Mouse (Mus musculus) kidney, embryonic 14.5 days (tissue): ENCODE results near the gene Thap3. TPM values are rescaled to one million over a fixed set of nuclear protein-coding genes. Genes with fewer than 3 reads are reported as not detected.

Experiments used
- ATAC-seq: fragments of 200-750 bp; cut with Nextera tagmentation; 2 replicates; pipeline ENCODE4 v1.8.0; 2017; ENCODE audit warnings: moderate number of reproducible peaks, mild to moderate bottlenecking, moderate TSS enrichment, moderate library complexity; ENCODE audit not compliant: low FRiP score, low TSS enrichment
- H3K27ac ChIP-seq: fragments of 300-500 bp; sonication (generic); 2 replicates; pipeline ENCODE4 v1.5.1; 2014; ENCODE audit warnings: low read depth, mild to moderate bottlenecking, low read length, moderate library complexity, mixed read lengths
- H3K27me3 ChIP-seq: fragments of 300-500 bp; sonication (generic); 2 replicates; pipeline ENCODE4 v1.6.1; 2014; ENCODE audit warnings: mild to moderate bottlenecking, low read length; ENCODE audit not compliant: control insufficient read depth, insufficient read depth
- H3K36me3 ChIP-seq: fragments of 300-500 bp; sonication (generic); 2 replicates; pipeline ENCODE4 v1.6.1; 2014; ENCODE audit warnings: low read length, mixed read lengths; ENCODE audit not compliant: control insufficient read depth, insufficient read depth
- H3K4me1 ChIP-seq: fragments of 300-500 bp; sonication (generic); 2 replicates; pipeline ENCODE4 v1.6.1; 2014; ENCODE audit warnings: low read length, mixed read lengths; ENCODE audit not compliant: control insufficient read depth, insufficient read depth
- H3K4me2 ChIP-seq: fragments of 300-500 bp; sonication (generic); replicated peaks from 2 replicates; pipeline ENCODE4 v1.6.1; 2014; ENCODE audit warnings: low read depth, mild to moderate bottlenecking, low read length
- H3K4me3 ChIP-seq: fragments of 300-500 bp; sonication (generic); 2 replicates; pipeline ENCODE4 v1.5.1; 2014; ENCODE audit warnings: mild to moderate bottlenecking, low read length
- H3K9ac ChIP-seq: fragments of 300-500 bp; sonication (generic); 2 replicates; pipeline ENCODE4 v1.6.1; 2014; ENCODE audit warnings: low read depth, mild to moderate bottlenecking, low read length, moderate library complexity
- H3K9me3 ChIP-seq: fragments of 300-500 bp; sonication (generic); 2 replicates; pipeline ENCODE4 v1.6.1; 2016; ENCODE audit warnings: low read length; ENCODE audit not compliant: control insufficient read depth
- WGBS: fragments of 180-500 bp; shearing (Covaris S2); extraction: QIAGEN DNeasy Blood & Tissue Kit; methylation state at CpG from one replicate; pipeline ENCODE4 v1.1.7; 2014; 5-methylcytosine and 5-hydroxymethylcytosine counted together
- polyA plus RNA-seq: library from polyadenylated mRNA; unstranded; fragments of >200 nt; fragmentation: Nextera tagmentation; extraction: Ambion mirVana; gene quantifications from 2 replicates; pipeline ENCODE4 v1.2.1, GENCODE M21; 2014

Thap3 gene
- polyA plus RNA-seq, 1 experiment from 2014 or later, result 29.2 TPM

GRCm38 (mm10) chr4:151959849-151960512 is 28.8 kb downstream of the Thap3 start:
- ATAC-seq, result no peak
- no peak overlapping the region for H3K4me2 ChIP-seq
- no peak overlapping the region for H3K4me3 ChIP-seq
- peaks cover 72% of the 10 kb centered on the region for H3K36me3 ChIP-seq
- H3K9me3 ChIP-seq, result no peaks in the 10 kb centered on the region
- H3K9ac ChIP-seq, result no peak overlapping the region
- 91% methylated on average over 11 of the region's 11 CpGs for WGBS
- no peak overlapping the region for H3K27ac ChIP-seq
- no peaks in the 10 kb centered on the region for H3K4me1 ChIP-seq
- H3K27me3 ChIP-seq, result no peaks in the 10 kb centered on the region

- Histone ChIP-seq H3K9ac (no peak overlapping the region), H3K9me3 (no peaks in the 10 kb centered on the region), H3K4me2 (no peak overlapping the region), H3K4me1 (no peaks in the 10 kb centered on the region), H3K36me3 (peaks cover 76% of the 10 kb centered on the region), H3K4me3 (no peak overlapping the region), H3K27me3 (no peaks in the 10 kb centered on the region), H3K27ac (no peak overlapping the region)
- ATAC-seq, result no peak
- WGBS, result 61% methylated on average over 9 of the region's 9 CpGs
Observed at GRCm38 (mm10) chr4:151957584-151958315, 31.0 kb downstream of the Thap3 start.

GRCm38 (mm10) chr4:151955791-151956190 is 33.0 kb downstream of the Thap3 start:
- Histone ChIP-seq H3K4me3 (no peak overlapping the region), H3K36me3 (peaks cover 84% of the 10 kb centered on the region), H3K27ac (no peak overlapping the region), H3K27me3 (no peaks in the 10 kb centered on the region), H3K9me3 (no peaks in the 10 kb centered on the region), H3K4me2 (no peak overlapping the region), H3K9ac (no peak overlapping the region), H3K4me1 (no peaks in the 10 kb centered on the region)
- 86% methylated on average over 1 of the region's 1 CpGs for WGBS
- no peak for ATAC-seq

GRCm38 (mm10) chr4:151953209-151953608 is 35.6 kb downstream of the Thap3 start:
- Histone ChIP-seq H3K4me2 (no peak overlapping the region), H3K9ac (no peak overlapping the region), H3K27me3 (no peaks in the 10 kb centered on the region), H3K4me1 (no peaks in the 10 kb centered on the region), H3K27ac (no peak overlapping the region), H3K9me3 (no peaks in the 10 kb centered on the region), H3K4me3 (no peak overlapping the region), H3K36me3 (peaks cover 65% of the 10 kb centered on the region)
- no peak for ATAC-seq
- WGBS, result 68% methylated on average over 6 of the region's 6 CpGs

- peaks cover 31% of the 10 kb centered on the region for H3K36me3 ChIP-seq
- 94% methylated on average over 14 of the region's 14 CpGs for WGBS
- H3K4me2 ChIP-seq, result no peak overlapping the region
- no peak for ATAC-seq
- no peaks in the 10 kb centered on the region for H3K9me3 ChIP-seq
- H3K9ac ChIP-seq, result no peak overlapping the region
- no peak overlapping the region for H3K4me3 ChIP-seq
- H3K4me1 ChIP-seq, result no peaks in the 10 kb centered on the region
- H3K27ac ChIP-seq, result no peak overlapping the region
- no peaks in the 10 kb centered on the region for H3K27me3 ChIP-seq
Observed at GRCm38 (mm10) chr4:151948497-151949471, 40.0 kb downstream of the Thap3 start.

DNA sequence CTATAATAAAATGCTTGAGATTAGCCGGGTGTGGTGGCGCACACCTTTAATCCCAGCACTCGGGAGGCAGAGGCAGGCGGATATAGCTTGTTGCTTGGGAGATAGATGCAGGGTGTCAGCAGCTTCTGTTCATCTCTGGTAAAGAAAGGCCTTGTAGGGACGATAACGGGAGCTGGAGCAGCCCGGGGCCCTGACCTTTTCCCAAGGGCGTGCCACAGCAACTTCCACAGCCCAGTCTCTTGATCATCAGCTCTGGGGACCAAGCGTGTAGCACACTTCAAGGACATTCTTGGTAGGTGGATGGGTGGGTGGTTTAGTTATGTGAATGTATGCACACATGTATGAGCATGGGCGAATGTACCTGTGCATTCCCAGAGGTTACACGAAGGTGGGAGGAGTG is 42.6 kb downstream of the Thap3 start:
- Histone ChIP-seq H3K4me2 (no peak overlapping the region), H3K4me1 (no peaks in the 10 kb centered on the region), H3K36me3 (peaks cover 7% of the 10 kb centered on the region; the same call in 1 of the 2 replicates), H3K4me3 (no peak overlapping the region), H3K27me3 (no peaks in the 10 kb centered on the region), H3K27ac (no peak overlapping the region), H3K9ac (no peak overlapping the region), H3K9me3 (no peaks in the 10 kb centered on the region)
- 93% methylated on average over 11 of the region's 11 CpGs for WGBS
- ATAC-seq, result no peak

GRCm38 (mm10) chr4:151938089-151938488 is 50.7 kb downstream of the Thap3 start:
- no peaks in the 10 kb centered on the region for H3K27me3 ChIP-seq
- WGBS, result 84% methylated on average over 3 of the region's 3 CpGs

GRCm38 (mm10) chr4:151937441-151937840 is 51.4 kb downstream of the Thap3 start:
- Histone ChIP-seq H3K27ac (no peak overlapping the region), H3K36me3 (no peaks in the 10 kb centered on the region; the same call in 1 of the 2 replicates), H3K9me3 (no peaks in the 10 kb centered on the region), H3K9ac (no peak overlapping the region), H3K4me2 (no peak overlapping the region), H3K4me3 (no peak overlapping the region), H3K27me3 (no peaks in the 10 kb centered on the region), H3K4me1 (peaks cover 10% of the 10 kb centered on the region)
- no peak for ATAC-seq
- WGBS, result 91% methylated on average over 13 of the region's 13 CpGs

More at GRCm38 (mm10) chr4:151938089-151938488, 50.7 kb downstream of the Thap3 start:
- Histone ChIP-seq H3K4me1 (peaks cover 10% of the 10 kb centered on the region), H3K36me3 (no peaks in the 10 kb centered on the region; the same call in 1 of the 2 replicates), H3K4me2 (no peak overlapping the region), H3K4me3 (no peak overlapping the region), H3K9me3 (no peaks in the 10 kb centered on the region), H3K27ac (no peak overlapping the region), H3K9ac (no peak overlapping the region)
- ATAC-seq, result no peak
